Mouse (Mus musculus) E14TG2a.4 (cell line): ENCODE measurements at regions not wholly inside any gene's neighbourhood (a gene's known extent, or its start where the extent isn't known, plus 50 kb on each side); places are given as distances from the start of the nearest gene placed in this dataset.

Experiments
- CTCF ChIP-seq: conservative IDR thresholded peaks from 2 replicates; pipeline ENCODE4 v1.5.1; 2014; ENCODE audit warnings: low read length
- NANOG ChIP-seq: IDR thresholded peaks from 2 replicates; pipeline ENCODE4 v1.6.1; 2014; ENCODE audit warnings: borderline replicate concordance, low read length, mixed read lengths
- POU5F1 ChIP-seq: IDR thresholded peaks from 2 replicates; pipeline ENCODE4 v1.6.1; 2014; ENCODE audit warnings: low read length, borderline replicate concordance

DNA sequence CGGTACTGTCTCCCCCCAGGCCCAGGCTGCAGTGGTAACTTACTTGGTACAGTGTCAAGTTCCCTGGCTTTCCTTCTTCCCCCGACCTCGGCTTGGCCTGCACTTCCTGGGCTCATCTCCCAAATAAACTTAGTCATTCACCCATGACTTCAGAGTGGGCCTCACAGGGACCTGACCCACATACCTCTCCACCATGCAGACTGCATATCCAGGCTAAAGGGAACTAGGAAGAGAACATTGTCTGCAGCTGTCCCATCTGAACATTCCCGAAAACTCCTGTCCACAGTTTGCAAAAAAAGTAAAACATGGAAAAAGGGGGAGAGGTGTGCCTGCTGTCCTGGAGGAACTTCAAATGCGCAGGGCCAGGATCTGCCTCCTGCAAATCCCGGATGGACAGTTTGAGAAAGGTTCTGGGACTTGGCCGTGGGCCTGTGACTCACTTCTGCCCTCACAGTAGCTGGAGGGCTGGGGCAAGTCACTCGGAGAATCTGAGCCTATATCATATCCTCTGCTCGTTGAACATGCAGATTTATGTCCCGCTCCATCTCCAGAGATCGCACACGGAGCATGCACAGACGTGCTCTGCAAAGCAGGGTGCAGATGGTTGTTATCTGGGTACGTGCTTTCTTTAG, 87.9 kb upstream of the Gsc start:
- TF ChIP-seq CTCF (no peak), POU5F1 (no peak), NANOG (no peak)
